Mouse (Mus musculus) thymus, adult 2 months (tissue): ENCODE data around the gene Zfp444.
"Not testable (repeated sequence)": the region's sequence is repeated elsewhere in the genome, so short reads cannot be mapped to it uniquely, and the experiment has no call there.

Experiments used
- CTCF ChIP-seq: fragments of 200-500 bp; IDR thresholded peaks from 2 replicates; pipeline ENCODE4 v1.5.1; 2012; ENCODE audit warnings: mild to moderate bottlenecking, control low read depth, low read length, moderate library complexity, borderline replicate concordance; ENCODE audit not compliant: control insufficient read depth, poor library complexity, insufficient read depth; ENCODE audit errors: extremely low read depth
- POLR2A ChIP-seq: fragments of 200-500 bp; IDR thresholded peaks from 2 replicates; pipeline ENCODE4 v1.6.1; 2012; ENCODE audit warnings: mild to moderate bottlenecking, low read length, control low read depth, moderate library complexity; ENCODE audit not compliant: control insufficient read depth, poor library complexity, insufficient read depth; ENCODE audit errors: extremely low read depth

DNA sequence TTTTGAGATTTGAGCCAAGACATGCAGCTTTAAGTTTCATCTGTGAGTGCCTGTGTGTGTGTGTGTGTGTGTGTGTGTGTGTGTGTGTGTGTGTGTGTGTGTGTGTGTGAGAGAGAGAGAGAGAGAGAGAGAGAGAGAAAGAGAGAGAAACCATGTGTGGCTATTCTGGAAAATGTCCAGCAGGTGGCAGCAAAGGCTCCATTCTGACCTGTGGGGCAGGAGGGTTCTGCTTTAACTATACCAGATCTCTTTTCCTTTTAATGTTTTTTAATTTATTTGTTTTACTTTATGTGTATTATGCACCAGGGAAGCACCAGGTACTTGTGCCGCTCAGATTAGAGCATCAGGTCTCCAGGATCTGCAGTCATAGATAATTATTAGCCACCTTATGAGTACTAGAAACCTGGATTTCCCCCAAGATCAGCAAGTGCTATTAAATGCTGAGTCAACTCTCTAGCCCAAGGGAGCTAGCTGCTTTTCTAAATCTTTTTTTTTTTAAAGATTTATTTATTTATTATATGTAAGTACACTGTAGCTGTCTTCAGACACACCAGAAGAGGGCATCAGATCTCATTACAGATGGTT is 68.9 kb downstream of the Zfp444 start:
- TF ChIP-seq CTCF, POLR2A: not testable (repeated sequence)
